Mouse (Mus musculus) 3T3-L1 (cell line): Measurements from ENCODE around the gene Klc3.

Source experiments
- DNase-seq: peaks from one replicate; pipeline ENCODE4 v3.0.0-alpha.2; 2015; ENCODE audit warnings: low read depth, low spot score

Gene Klc3

GRCm38 (mm10) chr7:19359892-19360641, 43.8 kb downstream of the Klc3 start:
- DNase-seq: peak; percentile 88

GRCm38 (mm10) chr7:19359299-19359891, 44.5 kb downstream of the Klc3 start, which contains the start of the genes Cd3eap and Ppp1r13l:
Cd3eap (minus strand) TSS chr7:19359483.
Ppp1r13l (plus strand) TSS chr7:19359749.
- DNase-seq: peak; percentile 84

- DNase-seq: peak; percentile 40
These were observed 45.3 kb downstream of the Klc3 start for GRCm38 (mm10) chr7:19358634-19359033.

- DNase-seq: no peak
These were observed 46.2 kb downstream of the Klc3 start for GRCm38 (mm10) chr7:19357381-19358375.

- DNase-seq: no peak
These were observed 47.6 kb downstream of the Klc3 start for GRCm38 (mm10) chr7:19356311-19356710.

- no peak for DNase-seq
These were observed 48.9 kb downstream of the Klc3 start for GRCm38 (mm10) chr7:19354991-19355390.

GRCm38 (mm10) chr7:19350221-19350620, 53.7 kb downstream of the Klc3 start:
- DNase-seq: no peak

GRCm38 (mm10) chr7:19349188-19349915, 54.6 kb downstream of the Klc3 start:
- peak; percentile 60 for DNase-seq

GRCm38 (mm10) chr7:19344938-19345471, 58.9 kb downstream of the Klc3 start:
- peak; percentile 97 for DNase-seq
